Mouse (Mus musculus) left cerebral cortex, postnatal 4 days (tissue): ENCODE data around the gene B020004J07Rik. TPM values are rescaled to one million over a fixed set of nuclear protein-coding genes. Genes with fewer than 3 reads are reported as not detected.
"Not testable (repeated sequence)": the region's sequence is repeated elsewhere in the genome, so short reads cannot be mapped to it uniquely, and the experiment has no call there.

Source experiments
- DNase-seq: peaks from one replicate; pipeline ENCODE4 v3.0.0-alpha.2; 2022
- intact Hi-C: fragments of 180-260 bp; cut with DNase I; formaldehyde crosslinking; loops from one replicate; pipeline ENCODE4 v1.15.1; 2025
- total RNA-seq, 2 experiments: library from RNA; stranded (reverse); gene quantifications; 2 replicates each; pipeline ENCODE4 v1.2.3; 2021

B020004J07Rik gene
- total RNA-seq: not detected

GRCm38 (mm10) chr4:101843923-101844322 lies at the start of gene B020004J07Rik:
TSS of gene B020004J07Rik (minus strand) at chr4:101844023.
- DNase-seq, intact Hi-C loops: not testable (repeated sequence)

GRCm38 (mm10) chr4:101889377-101889776 lies 45.6 kb upstream of the B020004J07Rik start:
- intact Hi-C loops: no loop called here
- no peak for DNase-seq

GRCm38 (mm10) chr4:101883641-101884040 lies 39.8 kb upstream of the B020004J07Rik start:
- DNase-seq: no peak
- intact Hi-C loops: no loop called here

GRCm38 (mm10) chr4:101875687-101876086 lies 31.9 kb upstream of the B020004J07Rik start:
- intact Hi-C loops, DNase-seq: not testable (repeated sequence)

- intact Hi-C loops, DNase-seq: not testable (repeated sequence)
Measured at GRCm38 (mm10) chr4:101872031-101872430, 28.2 kb upstream of the B020004J07Rik start.

- DNase-seq: no peak
- intact Hi-C loops: no loop called here
Measured at GRCm38 (mm10) chr4:101862289-101862688, 18.5 kb upstream of the B020004J07Rik start.

GRCm38 (mm10) chr4:101860873-101861272 lies 17.1 kb upstream of the B020004J07Rik start:
- intact Hi-C loops: no loop called here
- no peak for DNase-seq

- no peak for DNase-seq
- intact Hi-C loops: no loop called here
Measured at GRCm38 (mm10) chr4:101850908-101851307, 7.1 kb upstream of the B020004J07Rik start.

Other genes with a start within 250 kb of the B020004J07Rik start
- 10 to 100 TPM; 44.8 to 46.9 TPM for gene Leprot, start 196.3 kb downstream of the B020004J07Rik start, total RNA-seq
- gene Lepr, start 126.6 kb downstream of the B020004J07Rik start, total RNA-seq: 1 to 10 TPM; 5.7 to 6.3 TPM
- gene C130073F10Rik, start 49.8 kb upstream of the B020004J07Rik start, total RNA-seq: not detected
- not detected for gene Gm12800, start 65.1 kb upstream of the B020004J07Rik start, total RNA-seq
- not detected for gene Gm12794, start 96.4 kb upstream of the B020004J07Rik start, total RNA-seq
- not detected for gene Gm12790, start 137.0 kb upstream of the B020004J07Rik start, total RNA-seq
- gene Gm12789, start 142.6 kb upstream of the B020004J07Rik start, total RNA-seq: not detected
- gene Pde4b, start 243.5 kb upstream of the B020004J07Rik start, total RNA-seq: 10 to 100 TPM; 55.3 to 61.4 TPM